ENCODE assay signal across 15 mouse cellular contexts in the genomic region with DNA sequence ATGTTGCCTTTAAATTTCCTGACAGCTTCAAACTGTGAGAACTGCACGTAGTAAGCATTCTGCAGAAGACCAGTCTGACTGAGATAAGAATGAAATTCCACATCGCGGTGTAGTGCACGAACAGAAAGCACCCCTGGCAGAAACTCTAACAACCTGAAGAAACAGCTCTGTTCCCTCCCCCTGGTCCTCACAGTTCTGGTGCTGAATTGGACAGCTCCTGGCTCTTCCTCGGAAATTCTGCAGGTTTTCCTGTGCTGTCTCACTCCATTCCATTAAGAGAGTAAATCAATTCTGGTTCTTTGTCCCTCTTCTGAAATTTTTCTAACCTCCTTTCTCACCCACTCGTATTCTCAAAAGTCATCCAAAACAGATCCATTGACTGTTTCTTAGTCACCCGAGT. TPM values are rescaled to one million over a fixed set of nuclear protein-coding genes. Genes with fewer than 3 reads are reported as not detected.
DNase-seq lines count a peak whose midpoint lies in the region; ATAC-seq and TF ChIP-seq lines count a peak whose summit lies in the region.
"Had no signal": no experiment of that assay in that cellular context is flagged by ENCODE, and none has a peak within 500 bp of the region (broad histone marks: within the 10 kb centered on the region; RNA-seq: fewer than 3 reads in every experiment).

No protein-coding gene starts in this region.

- 27% methylated on average over 7 of the region's 7 CpGs for WGBS in intestine, embryonic 14.5 days
- 20% methylated on average over 7 of the region's 7 CpGs for WGBS in intestine, postnatal 0 days
- 27% methylated on average over 7 of the region's 7 CpGs for WGBS in embryonic facial prominence, embryonic 11.5 days
- 29% methylated on average over 7 of the region's 7 CpGs for WGBS in hindbrain, embryonic 12.5 days

- no peak overlapping the region for H3K27ac ChIP-seq in intestine, embryonic 14.5 days (ENCODE audit: low read depth)
- H3K27ac ChIP-seq in intestine, postnatal 0 days (ENCODE audit: low read depth, low read length) = no peak overlapping the region
- no peak overlapping the region for H3K27ac ChIP-seq in embryonic facial prominence, embryonic 11.5 days (replicated peaks; ENCODE audit: low read depth, low read length)
- no peak overlapping the region for H3K27ac ChIP-seq in hindbrain, embryonic 12.5 days
- H3K27ac ChIP-seq: embryonic facial prominence, embryonic 12.5 days; forebrain, embryonic 15.5 days; limb, embryonic 15.5 days; neural tube, embryonic 13.5 days had no signal

- H3K4me3 ChIP-seq in intestine, embryonic 14.5 days (ENCODE audit: low read depth, low read length) = no peak overlapping the region
- no peak overlapping the region for H3K4me3 ChIP-seq in intestine, postnatal 0 days (ENCODE audit: low read depth, low read length)
- no peak overlapping the region for H3K4me3 ChIP-seq in embryonic facial prominence, embryonic 11.5 days (ENCODE audit: low read depth, low read length)
- H3K4me3 ChIP-seq in hindbrain, embryonic 12.5 days = no peak overlapping the region
- H3K4me3 ChIP-seq: embryonic facial prominence, embryonic 12.5 days; forebrain, embryonic 15.5 days; limb, embryonic 15.5 days; megakaryocyte, embryonic 14.5 days; neural tube, embryonic 13.5 days had no signal

- no peaks in the 10 kb centered on the region for H3K9me3 ChIP-seq in intestine, embryonic 14.5 days (ENCODE audit: control insufficient read depth, low read length)
- no peaks in the 10 kb centered on the region for H3K9me3 ChIP-seq in intestine, postnatal 0 days (ENCODE audit: control insufficient read depth)
- H3K9me3 ChIP-seq in embryonic facial prominence, embryonic 11.5 days (replicated peaks; ENCODE audit: control insufficient read depth, low read length) = no peaks in the 10 kb centered on the region
- no peaks in the 10 kb centered on the region for H3K9me3 ChIP-seq in hindbrain, embryonic 12.5 days (replicated peaks)
- H3K9me3 ChIP-seq: embryonic facial prominence, embryonic 12.5 days; forebrain, embryonic 15.5 days; limb, embryonic 15.5 days; neural tube, embryonic 13.5 days had no signal

- ATAC-seq in intestine, embryonic 14.5 days (replicated peaks; ENCODE audit: low FRiP score, low TSS enrichment, low read depth) = no peak
- no peak for ATAC-seq in intestine, postnatal 0 days
- ATAC-seq in embryonic facial prominence, embryonic 11.5 days (replicated peaks; ENCODE audit: insufficient number of reproducible peaks, low FRiP score, low TSS enrichment, low read depth) = no peak
- ATAC-seq in hindbrain, embryonic 12.5 days (ENCODE audit: low FRiP score) = no peak
- ATAC-seq: forebrain, embryonic 15.5 days; hindbrain, embryonic 16.5 days had no signal

- H3K27me3 ChIP-seq in intestine, embryonic 14.5 days (replicated peaks; ENCODE audit: control insufficient read depth, insufficient read depth, low read length) = no peaks in the 10 kb centered on the region
- no peaks in the 10 kb centered on the region for H3K27me3 ChIP-seq in intestine, postnatal 0 days (replicated peaks; ENCODE audit: control insufficient read depth, insufficient read depth, low read length)
- H3K27me3 ChIP-seq in embryonic facial prominence, embryonic 11.5 days (ENCODE audit: control insufficient read depth, insufficient read depth, low read length) = no peaks in the 10 kb centered on the region
- peaks cover 3% of the 10 kb centered on the region; the same call in 1 of the 2 replicates for H3K27me3 ChIP-seq in hindbrain, embryonic 12.5 days
- H3K27me3 ChIP-seq: embryonic facial prominence, embryonic 12.5 days; forebrain, embryonic 15.5 days; limb, embryonic 15.5 days; megakaryocyte, embryonic 14.5 days; neural tube, embryonic 13.5 days had no signal

- no peaks in the 10 kb centered on the region for H3K36me3 ChIP-seq in intestine, embryonic 14.5 days (ENCODE audit: control insufficient read depth, insufficient read depth, low read length)
- H3K36me3 ChIP-seq in intestine, postnatal 0 days (ENCODE audit: control insufficient read depth, insufficient read depth) = no peaks in the 10 kb centered on the region
- H3K36me3 ChIP-seq in embryonic facial prominence, embryonic 11.5 days (replicated peaks; ENCODE audit: control insufficient read depth, insufficient read depth, low read depth, low read length) = no peaks in the 10 kb centered on the region
- H3K36me3 ChIP-seq in hindbrain, embryonic 12.5 days = no peaks in the 10 kb centered on the region
- H3K36me3 ChIP-seq: embryonic facial prominence, embryonic 12.5 days; forebrain, embryonic 15.5 days; limb, embryonic 15.5 days; neural tube, embryonic 13.5 days had no signal

- peak; percentile 68 for DNase-seq in intestine, embryonic 14.5 days (ENCODE audit: low spot score)
- DNase-seq in testis, postnatal 10 days (ENCODE audit: low spot score) = peak; percentile 52
- no peak for DNase-seq in testis, postnatal 14 days (ENCODE audit: low spot score)
- DNase-seq in embryonic facial prominence, embryonic 11.5 days (ENCODE audit: low spot score) = peak; percentile 84
- DNase-seq in yolk sac, embryonic 10.5 days (ENCODE audit: low spot score) = peak; percentile 8
- no peak for DNase-seq in layer of hippocampus, postnatal 10 days (ENCODE audit: low spot score in 2 of 2)
- DNase-seq: right cerebral cortex, postnatal 4 days had no signal

- no peak overlapping the region for H3K4me2 ChIP-seq in intestine, embryonic 14.5 days (ENCODE audit: low read length)
- no peak overlapping the region for H3K4me2 ChIP-seq in intestine, postnatal 0 days (replicated peaks; ENCODE audit: low read depth)
- no peak overlapping the region for H3K4me2 ChIP-seq in embryonic facial prominence, embryonic 11.5 days (ENCODE audit: low read depth, low read length)
- no peak overlapping the region for H3K4me2 ChIP-seq in hindbrain, embryonic 12.5 days (replicated peaks)
- H3K4me2 ChIP-seq: embryonic facial prominence, embryonic 12.5 days; forebrain, embryonic 15.5 days; limb, embryonic 15.5 days; neural tube, embryonic 13.5 days had no signal

- no peak for TF ChIP-seq CTCF in intestine, postnatal 0 days (IDR thresholded peaks at IDR 0.05; ENCODE audit: low read depth)

- no peak overlapping the region for H3K9ac ChIP-seq in intestine, embryonic 14.5 days (ENCODE audit: low read length)
- H3K9ac ChIP-seq in intestine, postnatal 0 days (ENCODE audit: low read depth, low read length) = no peak overlapping the region
- H3K9ac ChIP-seq in embryonic facial prominence, embryonic 11.5 days (replicated peaks; ENCODE audit: low read length) = no peak overlapping the region
- H3K9ac ChIP-seq in hindbrain, embryonic 12.5 days = no peak overlapping the region
- H3K9ac ChIP-seq: embryonic facial prominence, embryonic 12.5 days; forebrain, embryonic 15.5 days; limb, embryonic 15.5 days; neural tube, embryonic 13.5 days had no signal

- no peaks in the 10 kb centered on the region for H3K4me1 ChIP-seq in intestine, embryonic 14.5 days (replicated peaks; ENCODE audit: control insufficient read depth, insufficient read depth, low read length)
- H3K4me1 ChIP-seq in intestine, postnatal 0 days (replicated peaks; ENCODE audit: control insufficient read depth, insufficient read depth, low read length) = no peaks in the 10 kb centered on the region
- H3K4me1 ChIP-seq in embryonic facial prominence, embryonic 11.5 days (ENCODE audit: control insufficient read depth, insufficient read depth, low read length) = no peaks in the 10 kb centered on the region
- peaks cover 3% of the 10 kb centered on the region; the same call in 1 of the 2 replicates for H3K4me1 ChIP-seq in hindbrain, embryonic 12.5 days
- H3K4me1 ChIP-seq: embryonic facial prominence, embryonic 12.5 days; forebrain, embryonic 15.5 days; megakaryocyte, embryonic 14.5 days; neural tube, embryonic 13.5 days had no signal

RNA-seq across cellular contexts. Expression of a gene that starts 43.6 kb away (rescaled TPM):
- 1.3 and 2.3 TPM in 2 replicates for polyA plus RNA-seq in intestine, embryonic 14.5 days (2014; fragmentation: Nextera tagmentation; extraction: Ambion mirVana)
- polyA plus RNA-seq in intestine, postnatal 0 days (2015; fragmentation: Nextera tagmentation; extraction: Ambion mirVana) = 0.86 and 1.3 TPM in 2 replicates
- 2.2 and 2.6 TPM in 2 replicates for polyA plus RNA-seq in embryonic facial prominence, embryonic 11.5 days (2014; fragmentation: Nextera tagmentation; extraction: Ambion mirVana)
- 1 to 10 TPM; 2.4 to 4.1 TPM for total RNA-seq in layer of hippocampus, postnatal 10 days (2021)
- polyA plus RNA-seq in hindbrain, embryonic 12.5 days (2016; fragmentation: Nextera tagmentation; extraction: Ambion mirVana) = 2.0 and 4.0 TPM in 2 replicates

Comparison
In these comparisons a context has a peak if more than half of its experiments do, and no peak if none do; other contexts are left out.
1. DNase-seq: peak in intestine, embryonic 14.5 days (single experiment), testis, postnatal 10 days (single experiment), embryonic facial prominence, embryonic 11.5 days (single experiment) and yolk sac, embryonic 10.5 days (single experiment); none in testis, postnatal 14 days (single experiment) and layer of hippocampus, postnatal 10 days (0 of 2).